Mouse (Mus musculus) NIH3T3 (cell line): Measurements from ENCODE around the gene Agfg2.

Source experiments
- DNase-seq: peaks from one replicate; pipeline ENCODE4 v3.0.0-alpha.2; 2012; ENCODE audit warnings: low read depth

Gene Agfg2

DNA sequence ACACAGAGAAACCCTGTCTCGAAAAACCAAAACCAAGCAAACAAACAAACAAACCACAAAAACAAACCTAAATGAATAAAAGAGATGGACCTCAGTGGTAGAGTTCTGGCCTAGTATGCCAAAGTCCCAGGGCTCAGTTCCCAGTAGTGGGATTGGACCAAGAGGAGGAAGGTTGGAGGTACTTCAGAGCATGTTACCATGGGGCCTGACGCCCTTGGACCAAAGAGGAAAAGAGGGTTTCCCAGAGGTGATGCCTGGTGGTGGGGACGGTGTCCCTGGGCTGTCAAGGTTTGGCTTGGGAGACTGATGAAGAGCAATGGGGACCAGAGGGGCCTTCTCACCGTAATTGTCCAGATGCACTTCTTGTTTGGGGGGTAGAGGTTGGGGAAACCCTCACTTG is 74.5 kb downstream of the Agfg2 start:
- peak; percentile 34 for DNase-seq

- no peak for DNase-seq
These were observed 75.2 kb downstream of the Agfg2 start for GRCm38 (mm10) chr5:137609292-137609691.

DNA sequence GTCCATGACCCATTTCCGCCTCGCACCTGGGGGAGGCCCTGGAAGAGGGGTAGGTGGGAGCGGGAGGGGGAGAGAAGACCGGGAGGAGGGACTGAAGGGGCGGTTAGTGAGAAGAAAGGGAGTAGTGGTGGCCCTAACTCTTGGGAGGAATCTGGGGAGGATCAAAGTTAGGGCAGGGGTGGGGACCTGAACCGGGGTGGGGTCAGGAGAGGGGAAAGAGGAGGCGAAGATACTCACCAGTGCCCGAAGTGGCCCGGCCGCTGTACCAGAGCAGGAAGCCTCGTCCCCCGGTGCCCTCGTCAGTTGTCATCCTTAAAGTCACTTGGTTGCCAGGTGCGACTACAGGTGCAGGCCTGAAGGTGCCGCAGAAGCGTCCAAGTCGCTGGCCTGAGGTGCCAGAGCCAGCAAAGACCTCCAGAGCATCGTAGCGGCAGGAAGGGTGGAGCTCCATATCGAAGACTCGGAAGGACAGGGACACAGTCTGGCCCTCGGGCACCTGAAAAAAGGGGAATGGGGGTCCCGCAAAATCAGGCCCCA is 75.8 kb downstream of the Agfg2 start:
- no peak for DNase-seq

DNA sequence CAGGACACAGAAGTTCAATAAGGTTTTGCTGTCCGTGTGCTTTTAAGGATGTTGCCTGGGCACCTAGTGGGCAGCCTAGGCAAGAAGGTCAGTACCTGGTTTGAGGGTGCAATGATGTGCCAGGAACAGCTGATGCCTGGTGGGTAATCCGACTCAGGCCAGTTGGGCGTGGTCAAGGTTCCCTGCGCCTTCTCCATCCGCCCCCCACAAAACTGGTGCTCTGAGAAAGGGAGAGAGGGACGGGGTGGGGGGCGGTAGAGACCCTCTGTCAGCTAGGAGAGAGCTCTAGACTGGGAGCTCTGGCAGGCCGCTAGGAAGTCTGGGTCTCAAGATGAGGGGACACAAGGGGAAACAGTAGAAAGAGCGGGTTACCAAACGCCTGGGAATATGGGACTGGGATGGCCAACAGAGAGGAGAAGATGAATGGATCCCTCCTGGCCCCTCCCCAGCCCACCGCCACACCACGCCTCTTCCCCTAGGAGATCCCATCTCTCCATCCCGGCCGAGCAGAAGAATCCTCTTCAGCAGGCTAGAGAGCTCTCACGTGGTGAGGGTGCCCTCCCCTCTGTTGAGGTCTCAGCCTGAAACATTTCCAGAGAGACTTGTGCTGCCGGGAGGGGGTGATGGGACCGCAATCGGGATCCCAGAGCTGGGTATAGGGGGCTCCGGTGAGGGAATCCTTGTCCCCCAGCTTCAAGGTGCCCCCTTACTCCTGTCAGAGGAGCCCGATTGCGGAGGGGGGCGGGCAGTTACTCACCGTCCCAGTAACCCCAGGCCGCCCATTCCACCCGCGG is 76.5 kb downstream of the Agfg2 start:
- no peak for DNase-seq

DNA sequence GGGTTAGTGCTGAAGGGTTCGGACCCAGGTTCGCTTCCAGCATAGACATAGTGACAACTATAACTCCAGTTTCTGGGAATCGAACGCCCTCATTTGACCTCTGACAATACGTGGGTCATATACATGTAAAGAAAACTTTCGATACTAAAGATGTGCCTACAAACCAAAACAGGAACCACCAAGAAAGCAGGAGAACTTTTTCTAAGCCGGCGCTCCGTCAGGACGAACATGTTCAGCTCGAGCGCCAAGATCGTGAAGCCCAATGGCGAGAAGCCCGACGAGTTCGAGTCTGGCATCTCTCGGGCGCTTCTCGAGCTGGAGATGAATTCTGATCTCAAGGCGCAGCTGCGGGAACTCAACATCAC is 83.2 kb downstream of the Agfg2 start:
- DNase-seq, result peak; percentile 71

GRCm38 (mm10) chr5:137600619-137601364 is 83.7 kb downstream of the Agfg2 start, which contains the start of gene Mospd3:
Gene Mospd3 (minus strand): TSS chr5:137601058.
- peak; percentile 98 for DNase-seq
